Mouse (Mus musculus): ENCODE results near the gene Fsd1.

GRCm38 (mm10) chr17:56022989-56023290 lies 36.6 kb downstream of the Fsd1 start:
- no peak for TF ChIP-seq CTCF (IDR thresholded peaks at IDR 0.05; ENCODE audit: low read depth, low read length)
- no peak for TF ChIP-seq GATA1 (IDR thresholded peaks at IDR 0.05; ENCODE audit: borderline replicate concordance, low read length)
- TF ChIP-seq TAL1 (conservative IDR thresholded peaks at IDR 0.05; ENCODE audit: low read depth, low read length): no peak
- no peak for TF ChIP-seq POLR2AphosphoS5 (IDR thresholded peaks at IDR 0.05; ENCODE audit: insufficient replicate concordance, low read depth, low read length)
- no peak for TF ChIP-seq GATA2 (IDR thresholded peaks at IDR 0.05; ENCODE audit: borderline replicate concordance, low read depth, low read length)
